Mouse (Mus musculus) liver, embryonic 14.5 days (tissue): ENCODE results near the gene Tmem132b. TPM values are rescaled to one million over a fixed set of nuclear protein-coding genes. Genes with fewer than 3 reads are reported as not detected.

Source experiments
- ATAC-seq: fragments of 200-750 bp; cut with Nextera tagmentation; 2 replicates; pipeline ENCODE4 v1.8.0; 2017; ENCODE audit warnings: moderate number of reproducible peaks, mild to moderate bottlenecking, moderate library complexity; ENCODE audit not compliant: insufficient read depth
- DNase-seq, 3 experiments: peaks; one replicate each; pipeline ENCODE4 v3.0.0-alpha.2; 2012 to 2013; ENCODE audit warnings: low read depth in 3 of 3, low spot score in 3 of 3
- H3K27ac ChIP-seq: fragments of 300-500 bp; sonication (generic); 2 replicates; pipeline ENCODE4 v1.5.1; 2014; ENCODE audit warnings: moderate library complexity, mild to moderate bottlenecking, control low read depth, inconsistent platforms
- H3K27me3 ChIP-seq: fragments of 300-500 bp; sonication (generic); 2 replicates; pipeline ENCODE4 v1.6.1; 2014; ENCODE audit warnings: mild to moderate bottlenecking, low read length, moderate library complexity; ENCODE audit not compliant: control insufficient read depth, insufficient read depth
- H3K36me3 ChIP-seq: fragments of 300-500 bp; sonication (generic); replicated peaks from 2 replicates; pipeline ENCODE4 v1.6.1; 2014; ENCODE audit warnings: low read depth; ENCODE audit not compliant: control insufficient read depth, insufficient read depth
- H3K4me1 ChIP-seq, 2 experiments: fragments of 200-500 bp in 1 of 2; fragments of 300-500 bp in 1 of 2; sonication (generic) in 1 of 2; replicated peaks; 2 replicates each; pipeline ENCODE4 v1.6.1; 2012 to 2014; ENCODE audit warnings: antibody characterized with exemption in 1 of 2, inconsistent platforms in 1 of 2, low read length in 1 of 2; ENCODE audit not compliant: control insufficient read depth in 2 of 2, insufficient read depth in 2 of 2
- H3K4me2 ChIP-seq: fragments of 300-500 bp; sonication (generic); 2 replicates; pipeline ENCODE4 v1.6.1; 2014; ENCODE audit warnings: low read depth, mild to moderate bottlenecking, control low read depth, moderate library complexity
- H3K4me3 ChIP-seq, 2 experiments: fragments of 200-500 bp in 1 of 2; fragments of 300-500 bp in 1 of 2; sonication (generic) in 1 of 2; 2 replicates each; pipeline ENCODE4 v1.5.1; 2012 to 2014; ENCODE audit warnings: low read depth in 2 of 2, low read length in 2 of 2, mild to moderate bottlenecking in 2 of 2, control low read depth in 1 of 2, inconsistent platforms in 1 of 2, moderate library complexity in 1 of 2; ENCODE audit not compliant: insufficient read depth in 1 of 2
- H3K9ac ChIP-seq: fragments of 300-500 bp; sonication (generic); replicated peaks from 2 replicates; pipeline ENCODE4 v1.6.1; 2014; ENCODE audit warnings: mild to moderate bottlenecking, control low read depth, moderate library complexity
- H3K9me3 ChIP-seq: fragments of 300-500 bp; sonication (generic); 2 replicates; pipeline ENCODE4 v1.6.1; 2016; ENCODE audit warnings: low read length, mixed read lengths; ENCODE audit not compliant: control insufficient read depth
- CTCF ChIP-seq: IDR thresholded peaks from 2 replicates; pipeline ENCODE4 v1.5.1; 2016; ENCODE audit warnings: antibody characterized with exemption, low read depth, control low read depth
- EP300 ChIP-seq: IDR thresholded peaks from 2 replicates; pipeline ENCODE4 v1.6.1; 2016; ENCODE audit warnings: antibody characterized with exemption, low read depth
- WGBS: fragments of 180-500 bp; shearing (Covaris S2); extraction: QIAGEN DNeasy Blood & Tissue Kit; methylation state at CpG from one replicate; pipeline ENCODE4 v1.1.7; 2014; ENCODE audit not compliant: insufficient replicate concordance; 5-methylcytosine and 5-hydroxymethylcytosine counted together
- polyA plus RNA-seq, 2 experiments: library from polyadenylated mRNA; depleted of rRNA in 1 of 2; stranded (reverse) in 1 of 2; unstranded in 1 of 2; fragments of >200 nt; fragmentation: Nextera tagmentation in 1 of 2; extraction: Ambion mirVana in 1 of 2; gene quantifications; 2 replicates each; pipeline versions ENCODE4 v1.2.1 to v1.2.3; 2012 to 2014

Gene Tmem132b
- polyA plus RNA-seq, 2 experiments = not detected

GRCm38 (mm10) chr5:125680889-125681288, 149.3 kb downstream of the Tmem132b start:
- DNase-seq (no peak), ATAC-seq (no peak)
- H3K4me2 ChIP-seq = no peak overlapping the region
- no peaks in the 10 kb centered on the region for H3K27me3 ChIP-seq
- H3K4me3 ChIP-seq = no peak overlapping the region
- no peaks in the 10 kb centered on the region for H3K4me1 ChIP-seq
- WGBS = 69% methylated on average over 6 of the region's 6 CpGs
- no peak overlapping the region for H3K9ac ChIP-seq
- TF ChIP-seq CTCF = no peak
- TF ChIP-seq EP300 = no peak
- H3K27ac ChIP-seq = no peak overlapping the region
- no peaks in the 10 kb centered on the region for H3K36me3 ChIP-seq
- no peaks in the 10 kb centered on the region for H3K9me3 ChIP-seq

DNA sequence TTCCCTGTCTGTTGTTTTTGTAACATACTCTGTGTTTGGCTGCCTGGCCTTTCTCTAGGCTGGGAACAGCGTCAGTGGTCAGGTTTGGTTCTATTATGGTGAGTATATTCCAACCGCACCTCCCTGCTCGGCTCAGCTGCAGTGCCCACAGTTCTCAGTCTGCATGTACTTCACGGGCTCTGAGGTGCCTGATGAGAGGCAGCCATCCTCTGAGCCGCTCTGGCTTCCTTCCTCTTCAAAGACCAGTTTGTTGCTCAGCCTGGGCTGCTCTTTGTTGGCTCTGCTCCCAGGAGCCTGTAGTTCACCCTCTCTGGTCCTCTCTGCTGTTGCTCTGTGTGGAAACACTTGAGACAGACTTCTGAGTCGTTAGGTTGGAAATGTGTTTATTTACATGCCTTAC, 151.9 kb downstream of the Tmem132b start:
- no peak for DNase-seq
- H3K36me3 ChIP-seq = no peaks in the 10 kb centered on the region
- H3K27ac ChIP-seq = no peak overlapping the region
- H3K27me3 ChIP-seq = no peaks in the 10 kb centered on the region
- ATAC-seq = no peak
- H3K4me3 ChIP-seq = no peak overlapping the region
- H3K4me1 ChIP-seq = no peaks in the 10 kb centered on the region
- WGBS = 59% methylated on average over 6 of the region's 6 CpGs
- no peak for TF ChIP-seq CTCF
- TF ChIP-seq EP300 = no peak
- H3K9ac ChIP-seq = no peak overlapping the region
- H3K4me2 ChIP-seq = no peak overlapping the region
- no peaks in the 10 kb centered on the region for H3K9me3 ChIP-seq

DNA sequence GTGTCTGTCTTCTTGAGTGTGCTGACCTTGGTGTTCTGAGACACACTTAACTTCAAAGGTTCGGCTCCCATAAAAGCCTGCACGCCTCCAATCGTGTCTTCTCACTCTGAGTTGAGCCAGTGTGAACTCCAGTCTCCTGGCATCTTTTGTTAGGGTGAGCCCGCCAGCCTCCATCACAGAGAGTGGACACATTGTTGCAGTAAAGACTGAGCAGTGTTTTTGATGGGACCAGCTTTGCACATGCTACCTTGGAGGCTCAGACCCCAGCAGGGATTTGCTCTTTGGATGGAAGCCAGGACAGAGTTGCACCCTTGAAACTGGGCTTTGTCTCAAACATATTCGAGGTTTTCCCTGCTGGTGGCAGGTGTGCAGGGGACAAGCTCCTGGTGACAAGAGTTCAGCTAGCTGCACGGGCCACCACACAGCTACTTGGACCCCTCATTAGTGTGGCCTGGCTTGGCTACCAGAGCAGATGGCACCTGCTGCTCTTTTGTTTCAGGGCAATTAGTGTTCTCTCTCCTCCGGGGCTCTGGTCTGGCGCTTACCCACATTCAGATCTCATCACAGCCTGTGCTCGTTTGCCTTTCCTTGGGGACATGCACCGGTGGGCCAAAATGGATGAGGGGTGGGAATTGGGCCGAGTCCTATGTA, 154.2 kb downstream of the Tmem132b start:
- H3K27ac ChIP-seq = no peak overlapping the region
- no peak overlapping the region for H3K4me2 ChIP-seq
- H3K4me1 ChIP-seq = no peaks in the 10 kb centered on the region
- H3K27me3 ChIP-seq = no peaks in the 10 kb centered on the region
- no peak for ATAC-seq
- H3K9me3 ChIP-seq = no peaks in the 10 kb centered on the region
- no peak for DNase-seq
- WGBS = 60% methylated on average over 11 of the region's 11 CpGs
- no peak overlapping the region for H3K9ac ChIP-seq
- no peak for TF ChIP-seq EP300
- TF ChIP-seq CTCF = no peak
- no peak overlapping the region for H3K4me3 ChIP-seq
- no peaks in the 10 kb centered on the region for H3K36me3 ChIP-seq

GRCm38 (mm10) chr5:125692538-125692937, 161.0 kb downstream of the Tmem132b start:
- TF ChIP-seq EP300 = no peak
- no peak for TF ChIP-seq CTCF
- ATAC-seq = no peak
- no peak for DNase-seq
- no peaks in the 10 kb centered on the region for H3K27me3 ChIP-seq
- no peak overlapping the region for H3K9ac ChIP-seq
- no peak overlapping the region for H3K27ac ChIP-seq
- H3K36me3 ChIP-seq = no peaks in the 10 kb centered on the region
- no peaks in the 10 kb centered on the region for H3K4me1 ChIP-seq
- no peak overlapping the region for H3K4me3 ChIP-seq
- H3K9me3 ChIP-seq = no peaks in the 10 kb centered on the region
- H3K4me2 ChIP-seq = no peak overlapping the region
- 49% methylated on average over 10 of the region's 10 CpGs for WGBS

GRCm38 (mm10) chr5:125699395-125699794, 167.8 kb downstream of the Tmem132b start:
- no peaks in the 10 kb centered on the region for H3K9me3 ChIP-seq
- TF ChIP-seq EP300 (no peak), CTCF (no peak)
- no peaks in the 10 kb centered on the region for H3K4me1 ChIP-seq
- H3K27ac ChIP-seq = no peak overlapping the region
- no peak overlapping the region for H3K4me3 ChIP-seq
- no peak overlapping the region for H3K9ac ChIP-seq
- 36% methylated on average over 3 of the region's 3 CpGs for WGBS
- H3K4me2 ChIP-seq = no peak overlapping the region
- no peaks in the 10 kb centered on the region for H3K27me3 ChIP-seq
- no peak for DNase-seq
- ATAC-seq = no peak
- no peaks in the 10 kb centered on the region for H3K36me3 ChIP-seq
